Comparison of ENCODE assay signal across 15 mouse cellular contexts in genomic region chr6:34013469-34013868, GRCm38 (mm10). TPM values are rescaled to one million over a fixed set of nuclear protein-coding genes. Genes with fewer than 3 reads are reported as not detected.
"Had no signal": no experiment of that assay in that cellular context is flagged by ENCODE, and none has a peak within 500 bp of the region (broad histone marks: within the 10 kb centered on the region; RNA-seq: fewer than 3 reads in every experiment).

No protein-coding gene starts in this region.

- H3K9me3 ChIP-seq: limb, embryonic 12.5 days; liver, embryonic 13.5 days; midbrain, embryonic 12.5 days had no signal

- H3K27me3 ChIP-seq: limb, embryonic 12.5 days; liver, embryonic 13.5 days; midbrain, embryonic 12.5 days had no signal

- H3K36me3 ChIP-seq: limb, embryonic 12.5 days; liver, embryonic 13.5 days; midbrain, embryonic 12.5 days had no signal

- DNase-seq: kidney, postnatal 36 days; layer of hippocampus, adult 9-11 months; layer of hippocampus, postnatal 36 days; liver; liver, embryonic 13.5 days; liver, postnatal 0 days; retina, postnatal 1 day; right cerebral cortex, postnatal 4 days; spleen, adult 18-20 months; thymus, adult 18-20 months; thymus, postnatal 14 days had no signal

- H3K4me1 ChIP-seq: limb, embryonic 12.5 days; liver, embryonic 13.5 days had no signal

- H3K4me2 ChIP-seq: limb, embryonic 12.5 days; liver, embryonic 13.5 days; midbrain, embryonic 12.5 days had no signal

- ATAC-seq: liver, postnatal 0 days had no signal

- H3K9ac ChIP-seq: limb, embryonic 12.5 days; liver, embryonic 13.5 days; liver, postnatal 0 days; midbrain, embryonic 12.5 days had no signal

- H3K4me3 ChIP-seq: limb, embryonic 12.5 days; liver, embryonic 13.5 days; midbrain, embryonic 12.5 days had no signal

- H3K27ac ChIP-seq: kidney, postnatal 0 days; limb, embryonic 12.5 days; liver, embryonic 13.5 days; midbrain, embryonic 12.5 days had no signal

RNA-seq across cellular contexts. Expression of gene Lrguk, which starts 15.8 kb away (rescaled TPM):
- total RNA-seq: neutrophil, adult 5-6 weeks had no signal
